Mouse (Mus musculus) ES-CJ7 (cell line): Measurements from ENCODE around the gene Abca9.

ENCODE experiments used
- DNase-seq: peaks from one replicate; pipeline ENCODE4 v3.0.0; 2011; ENCODE audit warnings: low read depth, low spot score

The Abca9 gene

DNA sequence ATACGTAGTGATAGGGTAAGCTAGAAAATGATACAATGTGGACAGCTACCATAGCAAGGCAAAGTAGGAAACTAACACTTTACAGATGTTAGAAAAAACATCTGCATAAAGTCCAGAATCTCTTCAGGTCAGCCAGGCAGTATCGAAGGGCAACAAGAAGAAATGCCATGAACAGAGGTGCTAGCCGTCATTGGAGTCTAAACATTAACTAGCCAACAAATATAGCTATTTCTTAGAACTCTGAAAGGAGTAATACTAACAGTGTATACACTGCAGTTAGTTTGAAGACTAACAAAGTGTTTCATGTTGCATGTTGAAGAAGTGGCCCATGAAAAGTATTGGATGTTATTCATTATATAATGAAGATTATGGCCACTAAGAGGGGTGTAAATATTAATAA is 95.8 kb downstream of the Abca9 start:
- no peak for DNase-seq

DNA sequence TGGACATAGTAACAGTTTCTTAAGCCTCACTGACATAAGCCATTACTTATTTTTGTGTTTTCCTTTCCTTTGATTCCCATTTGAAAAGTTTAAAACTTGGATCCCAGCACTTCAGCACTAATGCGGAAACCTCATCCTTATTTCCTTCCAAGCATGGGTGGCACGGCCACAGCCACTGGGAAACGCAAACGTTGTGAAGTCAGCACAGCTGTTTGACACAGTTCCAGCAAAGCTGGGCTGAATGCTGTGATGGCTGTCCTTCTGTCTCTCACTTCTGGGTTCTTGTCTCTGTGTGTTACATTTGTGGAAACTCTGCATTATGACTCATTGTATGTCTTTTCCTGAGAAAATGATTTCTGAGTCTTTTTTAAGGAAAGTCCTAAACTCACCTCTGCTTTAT is 107.0 kb downstream of the Abca9 start:
- no peak for DNase-seq

DNA sequence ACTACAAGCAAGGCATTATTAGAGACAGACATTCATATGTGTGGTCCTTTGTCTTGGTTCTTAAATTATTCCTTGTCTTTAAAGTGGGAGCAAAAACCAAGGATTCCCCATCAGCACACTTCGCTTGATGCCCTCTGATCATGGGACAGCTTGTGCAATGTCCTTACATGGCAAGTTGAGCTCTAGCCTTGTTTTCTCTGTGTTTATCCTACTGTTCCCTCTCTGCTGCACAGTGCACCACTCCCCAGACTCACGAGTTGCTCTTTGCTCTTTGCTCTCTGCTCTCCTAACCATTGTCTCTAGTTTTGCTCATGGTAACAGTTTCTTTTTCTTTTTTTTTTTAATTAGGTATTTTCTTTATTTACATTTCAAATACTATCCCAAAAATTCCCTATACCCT is 107.9 kb downstream of the Abca9 start:
- DNase-seq, result no peak

DNA sequence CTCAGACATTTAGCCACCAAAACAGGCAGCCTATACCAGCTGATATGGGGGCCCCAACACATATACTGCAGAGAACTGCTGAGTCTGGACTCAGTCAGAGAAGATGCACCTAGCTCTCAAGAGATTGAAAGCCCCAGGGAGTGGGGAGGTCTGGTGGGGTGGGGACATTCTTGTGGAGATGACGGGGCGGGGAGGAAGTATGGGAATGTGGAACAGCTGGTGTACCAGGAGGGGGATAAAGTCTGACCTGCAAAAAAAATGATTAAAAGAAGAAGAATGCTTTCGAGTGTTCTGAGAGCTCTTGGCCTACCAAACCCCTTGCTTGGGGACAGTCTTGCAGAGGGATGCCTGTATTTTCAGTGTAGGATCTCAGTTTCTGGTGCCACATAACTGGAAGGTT is 114.3 kb downstream of the Abca9 start:
- DNase-seq, result no peak
